Mouse (Mus musculus) cerebellum, adult 2 months (tissue): ENCODE data around the gene Rnaseh1.

Experiments
- CTCF ChIP-seq: fragments of 200-500 bp; IDR thresholded peaks from 2 replicates; pipeline ENCODE4 v1.5.1; 2011; ENCODE audit warnings: low read depth, mild to moderate bottlenecking, control low read depth, low read length, moderate library complexity, borderline replicate concordance; ENCODE audit not compliant: insufficient read depth
- POLR2A ChIP-seq: fragments of 200-500 bp; IDR thresholded peaks from 2 replicates; pipeline ENCODE4 v1.6.1; 2011; ENCODE audit warnings: low read length, control low read depth, borderline replicate concordance; ENCODE audit not compliant: insufficient read depth

GRCm38 (mm10) chr12:28701302-28701701, 51.9 kb downstream of the Rnaseh1 start:
- TF ChIP-seq POLR2A (no peak), CTCF (no peak)
